Mouse (Mus musculus) erythroblast, embryonic 14.5 days (primary cell): ENCODE data around the gene Chst10. TPM values are rescaled to one million over a fixed set of nuclear protein-coding genes. Genes with fewer than 3 reads are reported as not detected.

Experiments
- H3K27me3 ChIP-seq: 2 replicates; pipeline ENCODE4 v1.6.1; 2012; ENCODE audit warnings: inconsistent platforms; ENCODE audit not compliant: control insufficient read depth
- H3K36me3 ChIP-seq: 2 replicates; pipeline ENCODE4 v1.6.1; 2012; ENCODE audit warnings: mild to moderate bottlenecking, inconsistent platforms; ENCODE audit not compliant: control insufficient read depth
- H3K4me1 ChIP-seq: 2 replicates; pipeline ENCODE4 v1.6.1; 2012; ENCODE audit warnings: inconsistent platforms; ENCODE audit not compliant: control insufficient read depth
- H3K4me3 ChIP-seq: replicated peaks from 2 replicates; pipeline ENCODE3; 2012; ENCODE audit warnings: moderate library complexity, mild to moderate bottlenecking, inconsistent platforms
- H3K9me3 ChIP-seq: 2 replicates; pipeline ENCODE4 v1.6.1; 2012; ENCODE audit warnings: low read length, inconsistent platforms, mixed read lengths; ENCODE audit not compliant: control insufficient read depth
- GATA1 ChIP-seq: IDR thresholded peaks from 2 replicates; pipeline ENCODE4 v1.6.1; 2012; ENCODE audit warnings: low read length, inconsistent platforms, mixed read lengths
- TAL1 ChIP-seq: IDR thresholded peaks from 3 replicates; pipeline ENCODE4 v1.6.1; 2012; ENCODE audit warnings: low read length, inconsistent platforms, mixed read lengths
- polyA plus RNA-seq: library from polyadenylated mRNA; stranded (reverse); fragments of >175 nt; gene quantifications from 2 replicates; pipeline ENCODE4 v1.2.3, GENCODE M21; 2012

Gene Chst10
- polyA plus RNA-seq, 1 experiment, result 0.02 TPM

- TF ChIP-seq TAL1, result no peak
- no peak for TF ChIP-seq GATA1
- Histone ChIP-seq H3K27me3 (peaks cover 11% of the 10 kb centered on the region), H3K4me1 (no peaks in the 10 kb centered on the region), H3K9me3 (no peaks in the 10 kb centered on the region), H3K36me3 (no peaks in the 10 kb centered on the region), H3K4me3 (no peak overlapping the region)
Measured at GRCm38 (mm10) chr1:38902571-38902970, 4.6 kb upstream of the Chst10 start.

GRCm38 (mm10) chr1:38893081-38893480 is 4.9 kb downstream of the Chst10 start:
- Histone ChIP-seq H3K4me3 (no peak overlapping the region), H3K36me3 (no peaks in the 10 kb centered on the region), H3K27me3 (peaks cover 13% of the 10 kb centered on the region), H3K9me3 (no peaks in the 10 kb centered on the region), H3K4me1 (no peaks in the 10 kb centered on the region)
- TF ChIP-seq GATA1 (no peak), TAL1 (no peak)

GRCm38 (mm10) chr1:38891444-38891843 is 6.5 kb downstream of the Chst10 start:
- no peak for TF ChIP-seq TAL1
- no peak for TF ChIP-seq GATA1
- H3K36me3 ChIP-seq, result no peaks in the 10 kb centered on the region
- H3K27me3 ChIP-seq, result no peaks in the 10 kb centered on the region
- H3K4me3 ChIP-seq, result no peak overlapping the region
- no peaks in the 10 kb centered on the region for H3K4me1 ChIP-seq
- H3K9me3 ChIP-seq, result no peaks in the 10 kb centered on the region

- no peaks in the 10 kb centered on the region for H3K9me3 ChIP-seq
Measured at GRCm38 (mm10) chr1:38888803-38889202, 9.2 kb downstream of the Chst10 start.

GRCm38 (mm10) chr1:38887011-38887410 is 10.9 kb downstream of the Chst10 start:
- TF ChIP-seq TAL1, result no peak
- no peak for TF ChIP-seq GATA1
- H3K4me1 ChIP-seq, result no peaks in the 10 kb centered on the region
- no peak overlapping the region for H3K4me3 ChIP-seq
- H3K36me3 ChIP-seq, result no peaks in the 10 kb centered on the region
- no peaks in the 10 kb centered on the region for H3K9me3 ChIP-seq
- H3K27me3 ChIP-seq, result no peaks in the 10 kb centered on the region

More at GRCm38 (mm10) chr1:38888803-38889202, 9.2 kb downstream of the Chst10 start:
- no peak overlapping the region for H3K4me3 ChIP-seq
- H3K27me3 ChIP-seq, result no peaks in the 10 kb centered on the region
- no peaks in the 10 kb centered on the region for H3K36me3 ChIP-seq
- H3K4me1 ChIP-seq, result no peaks in the 10 kb centered on the region
- no peak for TF ChIP-seq GATA1
- TF ChIP-seq TAL1, result no peak

GRCm38 (mm10) chr1:38886602-38887001 is 11.4 kb downstream of the Chst10 start:
- H3K4me1 ChIP-seq, result no peaks in the 10 kb centered on the region
- no peak for TF ChIP-seq TAL1
- no peak for TF ChIP-seq GATA1
- H3K27me3 ChIP-seq, result no peaks in the 10 kb centered on the region
- H3K9me3 ChIP-seq, result no peaks in the 10 kb centered on the region
- no peaks in the 10 kb centered on the region for H3K36me3 ChIP-seq
- no peak overlapping the region for H3K4me3 ChIP-seq

GRCm38 (mm10) chr1:38885956-38886355 is 12.0 kb downstream of the Chst10 start:
- H3K27me3 ChIP-seq, result no peaks in the 10 kb centered on the region
- no peaks in the 10 kb centered on the region for H3K4me1 ChIP-seq
- no peaks in the 10 kb centered on the region for H3K36me3 ChIP-seq
- TF ChIP-seq GATA1 (no peak), TAL1 (no peak)
- no peaks in the 10 kb centered on the region for H3K9me3 ChIP-seq
- H3K4me3 ChIP-seq, result no peak overlapping the region

- H3K36me3 ChIP-seq, result no peaks in the 10 kb centered on the region
- TF ChIP-seq GATA1 (no peak), TAL1 (no peak)
- H3K4me1 ChIP-seq, result no peaks in the 10 kb centered on the region
- no peaks in the 10 kb centered on the region for H3K27me3 ChIP-seq
- H3K4me3 ChIP-seq, result no peak overlapping the region
- H3K9me3 ChIP-seq, result no peaks in the 10 kb centered on the region
Measured at GRCm38 (mm10) chr1:38883766-38884165, 14.2 kb downstream of the Chst10 start.

GRCm38 (mm10) chr1:38882746-38883145 is 15.2 kb downstream of the Chst10 start:
- Histone ChIP-seq H3K27me3 (no peaks in the 10 kb centered on the region), H3K4me1 (no peaks in the 10 kb centered on the region), H3K9me3 (no peaks in the 10 kb centered on the region), H3K36me3 (no peaks in the 10 kb centered on the region), H3K4me3 (no peak overlapping the region)
- TF ChIP-seq TAL1 (no peak), GATA1 (no peak)

- no peaks in the 10 kb centered on the region for H3K36me3 ChIP-seq
- TF ChIP-seq GATA1 (no peak), TAL1 (no peak)
- H3K4me3 ChIP-seq, result no peak overlapping the region
- no peaks in the 10 kb centered on the region for H3K9me3 ChIP-seq
- H3K27me3 ChIP-seq, result no peaks in the 10 kb centered on the region
- H3K4me1 ChIP-seq, result no peaks in the 10 kb centered on the region
Measured at GRCm38 (mm10) chr1:38881366-38881765, 16.6 kb downstream of the Chst10 start.
